Mouse (Mus musculus) midbrain, embryonic 12.5 days (tissue): ENCODE data around the gene Wls. TPM values are rescaled to one million over a fixed set of nuclear protein-coding genes. Genes with fewer than 3 reads are reported as not detected.

Source experiments
- polyA plus RNA-seq: library from polyadenylated mRNA; unstranded; fragments of >200 nt; fragmentation: Nextera tagmentation; extraction: Ambion mirVana; gene quantifications from 2 replicates; pipeline ENCODE4 v1.2.1, GENCODE M21; 2016

Wls gene
- polyA plus RNA-seq, 1 experiment from 2014 or later: 168 TPM

Other genes with a start within 250 kb of the Wls start
- gene Rpe65, start 240.5 kb upstream of the Wls start, polyA plus RNA-seq: not detected in 2 replicates